Mouse (Mus musculus) midbrain, embryonic 16.5 days (tissue): ENCODE measurements at regions not wholly inside any gene's neighbourhood (a gene's known extent, or its start where the extent isn't known, plus 50 kb on each side); places are given as distances from the start of the nearest gene placed in this dataset.
"Not testable (repeated sequence)": the region's sequence is repeated elsewhere in the genome, so short reads cannot be mapped to it uniquely, and the experiment has no call there.

Source experiments
- ATAC-seq: fragments of 200-750 bp; cut with Nextera tagmentation; 2 replicates; pipeline ENCODE4 v1.8.0; 2017; ENCODE audit warnings: moderate TSS enrichment
- H3K27ac ChIP-seq: fragments of 300-500 bp; sonication (generic); 2 replicates; pipeline ENCODE4 v1.5.1; 2014; ENCODE audit warnings: mild to moderate bottlenecking, low read length, mixed read lengths
- H3K27me3 ChIP-seq: fragments of 300-500 bp; sonication (generic); 2 replicates; pipeline ENCODE4 v1.6.1; 2014; ENCODE audit warnings: low read depth, low read length, mixed read lengths; ENCODE audit not compliant: control insufficient read depth, insufficient read depth
- H3K36me3 ChIP-seq: fragments of 300-500 bp; sonication (generic); 2 replicates; pipeline ENCODE4 v1.6.1; 2014; ENCODE audit warnings: mild to moderate bottlenecking, low read length, moderate library complexity, mixed read lengths; ENCODE audit not compliant: control insufficient read depth, insufficient read depth
- H3K4me1 ChIP-seq: fragments of 300-500 bp; sonication (generic); 2 replicates; pipeline ENCODE4 v1.6.1; 2014; ENCODE audit warnings: mild to moderate bottlenecking, low read length, mixed read lengths; ENCODE audit not compliant: control insufficient read depth, insufficient read depth
- H3K4me2 ChIP-seq: fragments of 300-500 bp; sonication (generic); 2 replicates; pipeline ENCODE4 v1.6.1; 2014; ENCODE audit warnings: mild to moderate bottlenecking, low read length, mixed read lengths
- H3K4me3 ChIP-seq: fragments of 300-500 bp; sonication (generic); 2 replicates; pipeline ENCODE4 v1.5.1; 2014; ENCODE audit warnings: low read depth, mild to moderate bottlenecking, low read length, moderate library complexity, mixed read lengths
- H3K9ac ChIP-seq: fragments of 300-500 bp; sonication (generic); 2 replicates; pipeline ENCODE4 v1.6.1; 2014; ENCODE audit warnings: low read depth, low read length, mixed read lengths
- H3K9me3 ChIP-seq: fragments of 300-500 bp; sonication (generic); replicated peaks from 2 replicates; pipeline ENCODE4 v1.6.1; 2014; ENCODE audit warnings: mild to moderate bottlenecking, low read length, mixed read lengths; ENCODE audit not compliant: control insufficient read depth, poor library complexity, severe bottlenecking
- WGBS: fragments of 180-500 bp; shearing (Covaris S2); extraction: QIAGEN DNeasy Blood & Tissue Kit; methylation state at CpG from one replicate; pipeline ENCODE4 v1.1.7; 2014; 5-methylcytosine and 5-hydroxymethylcytosine counted together

GRCm38 (mm10) chr2:108827974-108828700, 452.4 kb upstream of the Kif18a start:
- whole genome bisulfite sequencing = 22% methylated on average over 3 of the region's 3 CpGs
- Histone ChIP-seq H3K27ac (peak overlapping the region; percentile 64; the same call in 1 of the 2 replicates), H3K27me3 (no peaks in the 10 kb centered on the region), H3K4me3 (no peak overlapping the region), H3K36me3 (no peaks in the 10 kb centered on the region), H3K9ac (no peak overlapping the region), H3K4me1 (peaks cover 10% of the 10 kb centered on the region), H3K4me2 (no peak overlapping the region), H3K9me3 (no peaks in the 10 kb centered on the region)
- peak; percentile 54; the same call in 1 of the 2 replicates for ATAC-seq

GRCm38 (mm10) chr2:108843855-108844254, 436.7 kb upstream of the Kif18a start:
- H3K4me3 ChIP-seq, H3K9ac ChIP-seq, ATAC-seq, H3K27ac ChIP-seq, H3K4me2 ChIP-seq, H3K36me3 ChIP-seq, H3K9me3 ChIP-seq, H3K27me3 ChIP-seq, H3K4me1 ChIP-seq: not testable (repeated sequence)
- WGBS = 52% methylated on average over 2 of the region's 2 CpGs

- Histone ChIP-seq H3K4me3 (no peak overlapping the region), H3K4me1 (no peaks in the 10 kb centered on the region), H3K9me3 (no peaks in the 10 kb centered on the region), H3K27ac (no peak overlapping the region), H3K9ac (no peak overlapping the region), H3K4me2 (no peak overlapping the region), H3K36me3 (no peaks in the 10 kb centered on the region), H3K27me3 (no peaks in the 10 kb centered on the region)
- WGBS = 87% methylated on average over 3 of the region's 3 CpGs
- ATAC-seq = no peak
Measured at GRCm38 (mm10) chr2:108848051-108848450, 432.5 kb upstream of the Kif18a start.

GRCm38 (mm10) chr2:108854399-108854798, 426.1 kb upstream of the Kif18a start:
- no peaks in the 10 kb centered on the region for H3K27me3 ChIP-seq
- H3K27ac ChIP-seq = no peak overlapping the region
- H3K9ac ChIP-seq = no peak overlapping the region
- H3K4me3 ChIP-seq = no peak overlapping the region
- ATAC-seq = no peak
- no peaks in the 10 kb centered on the region for H3K9me3 ChIP-seq
- H3K4me1 ChIP-seq = no peaks in the 10 kb centered on the region
- H3K4me2 ChIP-seq = no peak overlapping the region
- H3K36me3 ChIP-seq = no peaks in the 10 kb centered on the region
- WGBS = 26% methylated on average over 2 of the region's 2 CpGs

DNA sequence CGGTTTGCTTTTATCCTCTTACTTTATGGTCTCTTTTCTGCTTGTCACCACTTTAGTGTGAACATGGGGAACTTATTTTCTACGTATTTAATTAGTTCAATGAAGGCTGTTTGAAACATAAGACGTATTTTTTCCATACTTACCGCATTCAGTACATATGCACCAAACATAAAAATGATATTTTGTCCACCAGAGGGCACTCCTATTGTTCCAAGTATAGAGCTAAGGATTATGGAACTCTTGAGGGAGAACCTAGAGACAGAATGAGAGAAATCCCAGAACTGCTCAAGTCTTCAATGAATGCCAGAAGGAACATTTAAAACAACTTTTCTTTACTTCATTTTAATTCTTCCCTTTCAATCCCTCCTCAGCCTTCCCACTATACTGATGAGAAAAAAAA, 403.4 kb upstream of the Kif18a start:
- ATAC-seq = no peak
- H3K4me3 ChIP-seq = no peak overlapping the region
- no peak overlapping the region for H3K27ac ChIP-seq
- no peaks in the 10 kb centered on the region for H3K9me3 ChIP-seq
- no peaks in the 10 kb centered on the region for H3K4me1 ChIP-seq
- WGBS = 79% methylated on average over 4 of the region's 4 CpGs
- H3K27me3 ChIP-seq = no peaks in the 10 kb centered on the region
- no peaks in the 10 kb centered on the region for H3K36me3 ChIP-seq
- no peak overlapping the region for H3K9ac ChIP-seq
- H3K4me2 ChIP-seq = no peak overlapping the region

GRCm38 (mm10) chr2:108877676-108878075, 402.9 kb upstream of the Kif18a start:
- Histone ChIP-seq H3K4me3 (no peak overlapping the region), H3K27me3 (no peaks in the 10 kb centered on the region), H3K27ac (no peak overlapping the region), H3K9me3 (no peaks in the 10 kb centered on the region), H3K4me2 (no peak overlapping the region), H3K9ac (no peak overlapping the region), H3K36me3 (no peaks in the 10 kb centered on the region), H3K4me1 (no peaks in the 10 kb centered on the region)
- no peak for ATAC-seq
- 70% methylated on average over 3 of the region's 3 CpGs for WGBS

DNA sequence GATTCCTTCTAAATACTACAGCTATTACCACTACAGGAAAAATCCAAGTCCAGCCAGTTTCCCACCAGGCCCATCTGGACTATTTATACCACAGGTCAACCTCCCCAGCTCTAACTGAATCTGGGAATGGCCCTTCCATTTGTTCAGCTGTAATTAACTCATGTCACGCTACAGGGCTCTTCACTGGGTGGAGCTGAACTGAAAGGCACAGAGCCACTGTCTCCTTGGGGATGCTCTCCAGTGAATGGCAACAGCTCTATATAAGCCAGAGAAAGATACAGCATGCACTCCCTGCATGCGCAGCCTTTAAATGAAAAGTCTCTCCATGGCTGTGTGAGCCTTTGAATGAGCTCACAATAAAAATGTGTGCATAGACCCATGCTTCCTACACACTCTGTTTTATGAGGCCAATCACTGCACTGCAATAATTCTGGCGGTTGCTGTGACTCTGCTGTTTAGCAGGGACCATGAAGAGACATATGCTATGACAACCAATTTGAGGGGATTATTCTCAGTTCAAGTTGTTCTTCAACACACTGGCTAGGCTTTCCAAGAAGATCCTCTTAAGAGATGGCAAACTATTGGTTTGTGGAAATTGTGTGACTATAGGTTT, 376.3 kb upstream of the Kif18a start:
- Histone ChIP-seq H3K4me3 (no peak overlapping the region), H3K4me2 (no peak overlapping the region), H3K9ac (no peak overlapping the region), H3K36me3 (no peaks in the 10 kb centered on the region), H3K9me3 (no peaks in the 10 kb centered on the region), H3K4me1 (no peaks in the 10 kb centered on the region), H3K27ac (no peak overlapping the region), H3K27me3 (no peaks in the 10 kb centered on the region)
- 29% methylated on average over 3 of the region's 3 CpGs for WGBS
- peak; percentile 76 for ATAC-seq

DNA sequence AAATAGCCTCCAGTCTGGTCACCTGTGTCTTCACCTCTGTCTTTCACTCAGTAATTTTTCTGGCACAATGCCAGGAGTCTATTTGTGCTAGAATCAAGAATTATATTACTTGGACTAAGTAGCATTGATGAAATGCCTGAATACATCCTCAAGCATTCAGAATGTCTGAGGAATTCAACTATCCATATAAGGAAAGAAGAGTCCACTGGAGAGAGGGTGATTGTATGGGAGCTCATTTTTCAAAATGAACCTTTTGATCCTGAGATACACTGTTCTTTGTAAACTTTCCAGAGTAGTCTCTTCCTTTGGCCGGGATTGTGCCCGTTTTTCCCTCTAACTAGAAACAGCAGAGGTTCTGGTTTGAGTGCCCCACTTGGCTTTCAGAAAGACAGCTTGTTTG, 367.0 kb upstream of the Kif18a start:
- WGBS = 72% methylated on average over 2 of the region's 2 CpGs
- no peak for ATAC-seq

GRCm38 (mm10) chr2:108913967-108914366, 366.6 kb upstream of the Kif18a start:
- ATAC-seq = no peak
- H3K9ac ChIP-seq = no peak overlapping the region
- no peaks in the 10 kb centered on the region for H3K9me3 ChIP-seq
- no peak overlapping the region for H3K27ac ChIP-seq
- H3K4me3 ChIP-seq = no peak overlapping the region
- H3K4me1 ChIP-seq = no peaks in the 10 kb centered on the region
- no peaks in the 10 kb centered on the region for H3K36me3 ChIP-seq
- H3K4me2 ChIP-seq = no peak overlapping the region
- H3K27me3 ChIP-seq = no peaks in the 10 kb centered on the region
- 80% methylated on average over 3 of the region's 3 CpGs for WGBS

More for the DNA sequence above, 367.0 kb upstream of the Kif18a start:
- Histone ChIP-seq H3K27me3 (no peaks in the 10 kb centered on the region), H3K9ac (no peak overlapping the region), H3K9me3 (no peaks in the 10 kb centered on the region), H3K4me3 (no peak overlapping the region), H3K4me2 (no peak overlapping the region), H3K36me3 (no peaks in the 10 kb centered on the region), H3K4me1 (no peaks in the 10 kb centered on the region), H3K27ac (no peak overlapping the region)
